Mouse (Mus musculus) intestine, embryonic 16.5 days (tissue): Measurements from ENCODE around the gene Chd9. TPM values are rescaled to one million over a fixed set of nuclear protein-coding genes. Genes with fewer than 3 reads are reported as not detected.

Source experiments
- microRNA-seq: library from miRNA; unstranded; fragments of <30 nt; microRNA quantifications from one replicate; pipeline ENCODE4, GENCODE M21; 2016
- polyA plus RNA-seq: library from polyadenylated mRNA; unstranded; fragments of >200 nt; fragmentation: Nextera tagmentation; extraction: Ambion mirVana; gene quantifications from 2 replicates; pipeline ENCODE4 v1.2.1, GENCODE M21; 2015

Chd9 gene
- polyA plus RNA-seq, 1 experiment from 2014 or later = 283 TPM

Small RNA genes lying within 50 kb of the gene (microRNA-seq; reads per million reads assigned to microRNA genes)
- not detected for gene Gm44382

Other genes starting within 250 kb of the Chd9 start
- gene Gm19935, start 11.0 kb upstream of the Chd9 start, polyA plus RNA-seq = 0.18 TPM in 1 of 2 replicates, not detected in the other
- 11.7 and 13.0 TPM in 2 replicates for gene Rbl2, start 241.7 kb downstream of the Chd9 start, polyA plus RNA-seq